Mouse (Mus musculus) lung, adult 2 months (tissue): ENCODE measurements around the gene Slamf9. TPM values are rescaled to one million over a fixed set of nuclear protein-coding genes. Genes with fewer than 3 reads are reported as not detected.

Source experiments
- DNase-seq: peaks from one replicate; pipeline ENCODE4 v3.0.0; 2022
- H3K4me1 ChIP-seq: fragments of 200-500 bp; 2 replicates; pipeline ENCODE4 v1.6.1; 2011; ENCODE audit warnings: low read length; ENCODE audit not compliant: control insufficient read depth, insufficient read depth
- H3K4me3 ChIP-seq: fragments of 200-500 bp; replicated peaks from 2 replicates; pipeline ENCODE3; 2011; ENCODE audit warnings: low read depth, mild to moderate bottlenecking, control low read depth, low read length; ENCODE audit errors: extremely low read depth
- CTCF ChIP-seq: fragments of 200-500 bp; IDR thresholded peaks from 2 replicates; pipeline ENCODE4 v1.5.1; 2011; ENCODE audit warnings: mild to moderate bottlenecking, low read length, control low read depth; ENCODE audit not compliant: insufficient read depth
- POLR2A ChIP-seq: fragments of 200-500 bp; IDR thresholded peaks from 2 replicates; pipeline ENCODE4 v1.6.1; 2011; ENCODE audit warnings: low read depth, mild to moderate bottlenecking, control low read depth, low read length, borderline replicate concordance; ENCODE audit errors: extremely low read depth
- WGBS: fragments of 180-500 bp; shearing (Covaris S2); methylation state at CpG from one replicate; pipeline ENCODE4 v1.1.7; 2018; 5-methylcytosine and 5-hydroxymethylcytosine counted together
- polyA plus RNA-seq: library from polyadenylated mRNA; depleted of rRNA; stranded (reverse); fragments of >200 nt; gene quantifications from 2 replicates; pipeline ENCODE4 v1.2.3, GENCODE M21; 2012

Slamf9 gene
- polyA plus RNA-seq, 1 experiment: 15.2 TPM

DNA sequence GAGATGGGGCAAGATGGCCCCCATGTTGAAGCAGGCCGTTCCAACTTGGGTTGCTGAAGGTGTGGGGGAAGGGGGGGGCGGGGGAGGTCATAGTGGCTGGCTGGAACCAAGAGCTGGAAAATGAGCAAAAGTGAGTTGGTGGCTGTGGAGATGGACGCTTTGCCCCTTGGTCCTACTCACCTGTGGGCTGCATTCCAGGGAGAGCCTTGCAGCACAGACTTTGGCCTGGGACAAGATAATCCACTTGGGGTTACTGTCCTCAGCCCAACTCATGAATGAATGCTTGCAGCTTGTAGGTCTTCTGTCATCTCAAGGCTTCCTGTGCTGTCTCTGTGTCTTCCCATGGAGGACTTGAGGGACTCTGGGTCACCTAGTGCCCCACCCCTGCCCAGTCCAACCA is 32.5 kb downstream of the Slamf9 start:
- Histone ChIP-seq H3K4me1 (peaks cover 47% of the 10 kb centered on the region), H3K4me3 (no peak overlapping the region)
- 80% methylated on average over 3 of the region's 3 CpGs for WGBS
- TF ChIP-seq POLR2A (no peak), CTCF (no peak)
- DNase-seq: no peak

DNA sequence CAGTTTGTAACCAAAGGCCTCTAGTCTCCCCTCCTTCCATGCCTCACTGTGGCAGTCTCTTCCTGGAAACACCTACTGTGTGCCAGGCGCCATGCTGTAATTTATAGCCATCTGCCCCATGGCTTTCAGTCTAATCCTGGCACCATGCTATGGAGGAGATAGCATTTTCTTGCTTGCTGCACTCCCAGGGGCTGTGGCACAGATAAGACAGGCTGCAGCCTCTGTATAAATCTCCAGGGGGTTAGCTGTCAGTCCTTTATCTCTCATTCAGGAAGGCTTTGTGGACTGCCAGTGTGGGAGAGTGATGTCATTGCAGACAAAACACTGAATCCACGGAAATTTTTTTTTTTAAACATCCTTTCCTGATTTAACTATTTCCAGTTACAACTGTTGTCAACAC is 33.0 kb downstream of the Slamf9 start:
- TF ChIP-seq POLR2A (no peak), CTCF (no peak)
- H3K4me1 ChIP-seq: peaks cover 46% of the 10 kb centered on the region
- 38% methylated on average over 2 of the region's 2 CpGs for WGBS
- no peak for DNase-seq
- H3K4me3 ChIP-seq: no peak overlapping the region

DNA sequence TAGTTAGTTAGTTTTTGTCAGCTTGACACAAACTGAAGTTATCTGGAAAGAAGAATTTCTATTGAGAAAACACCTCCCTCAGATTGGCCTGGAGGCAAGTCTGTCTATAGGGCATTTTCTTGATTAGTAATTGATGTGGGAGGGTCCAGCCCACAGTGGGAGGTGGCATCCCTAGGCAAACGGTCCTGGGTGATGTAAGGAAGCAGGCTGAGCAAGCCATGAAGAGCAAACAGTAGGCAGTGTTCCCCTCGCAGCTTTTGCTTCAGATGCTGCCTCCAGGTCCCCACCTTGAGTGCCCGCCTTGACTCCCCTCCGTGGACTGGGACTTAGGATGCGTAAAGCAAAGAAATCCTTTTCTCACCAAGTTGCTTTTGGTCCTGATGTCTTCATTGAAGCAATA is 34.1 kb downstream of the Slamf9 start:
- whole genome bisulfite sequencing: 69% methylated on average over 5 of the region's 5 CpGs
- TF ChIP-seq POLR2A (no peak), CTCF (no peak)
- Histone ChIP-seq H3K4me1 (peaks cover 50% of the 10 kb centered on the region), H3K4me3 (no peak overlapping the region)
- no peak for DNase-seq

DNA sequence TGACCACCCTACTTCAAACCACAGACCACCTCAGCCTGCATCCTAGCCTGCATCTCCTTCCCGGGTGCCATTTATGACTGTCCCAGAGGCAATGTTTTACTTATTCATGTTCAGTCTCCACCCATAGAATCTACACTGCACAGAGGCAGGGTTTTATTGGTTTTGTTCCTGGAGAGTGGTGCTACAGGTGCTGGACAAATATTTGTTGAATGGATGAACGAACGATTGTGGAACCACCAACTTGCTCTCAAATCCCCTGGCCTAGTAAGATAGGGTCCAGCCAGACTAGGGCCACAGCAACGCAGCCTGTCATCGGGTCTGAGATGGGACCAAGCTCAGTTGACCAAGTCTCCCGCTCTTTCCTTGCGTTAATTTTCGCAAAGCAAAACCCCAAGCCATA is 34.8 kb downstream of the Slamf9 start:
- 44% methylated on average over 8 of the region's 8 CpGs for WGBS
- TF ChIP-seq POLR2A: no peak
- TF ChIP-seq CTCF: no peak
- Histone ChIP-seq H3K4me3 (no peak overlapping the region), H3K4me1 (peaks cover 52% of the 10 kb centered on the region)
- DNase-seq: no peak

DNA sequence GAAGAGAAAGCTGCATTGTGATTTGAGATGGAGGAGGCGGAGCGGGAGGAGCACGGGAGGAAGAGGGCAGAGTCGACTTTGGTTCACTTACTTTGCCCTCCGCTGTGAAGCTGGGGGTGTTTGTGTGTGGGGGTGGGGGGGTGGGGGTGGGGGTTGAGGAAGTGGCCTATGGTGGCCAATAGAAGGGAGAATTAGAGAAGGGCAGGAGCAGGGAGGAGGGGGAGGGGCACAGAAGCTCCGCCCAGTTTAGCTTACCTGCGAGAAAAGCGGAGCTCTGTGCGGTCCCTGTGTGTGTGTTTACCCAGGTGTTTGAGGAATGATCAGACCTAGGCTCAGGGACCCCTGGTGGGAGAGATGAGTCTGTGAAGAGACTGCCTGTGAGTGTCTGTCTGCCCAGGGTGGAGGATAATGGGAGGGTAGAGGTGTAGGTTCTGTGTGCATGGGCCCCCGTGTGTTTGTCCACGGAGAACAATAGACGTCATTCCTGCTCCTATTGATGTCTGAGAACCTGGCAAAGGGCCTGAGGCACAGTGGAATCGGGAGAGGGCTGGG is 35.3 kb downstream of the Slamf9 start:
- WGBS: 33% methylated on average over 13 of the region's 13 CpGs
- Histone ChIP-seq H3K4me1 (peaks cover 54% of the 10 kb centered on the region), H3K4me3 (no peak overlapping the region)
- peak; percentile 26; the same call in 1 of the 2 replicates for TF ChIP-seq POLR2A
- TF ChIP-seq CTCF: no peak
- peak; percentile 66 for DNase-seq

DNA sequence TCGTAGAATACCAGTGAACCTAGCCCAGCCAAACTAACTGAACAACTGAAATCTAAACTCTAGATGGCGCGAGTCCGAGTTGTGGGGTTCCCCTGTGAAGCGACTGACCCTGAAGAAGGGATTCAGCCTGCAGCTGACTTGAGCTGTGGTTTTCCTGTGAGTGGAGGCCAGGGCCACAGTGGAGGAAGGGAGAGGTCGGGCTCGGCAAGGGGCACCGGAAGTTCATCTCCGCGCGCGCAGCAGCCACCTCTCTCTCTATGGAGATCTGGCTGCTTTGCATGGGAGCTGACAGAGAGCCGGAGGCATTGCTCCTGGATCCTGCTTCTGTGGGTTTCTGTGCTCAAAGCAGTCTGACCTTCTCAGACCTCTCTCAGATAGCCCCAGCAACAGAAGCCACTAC is 37.8 kb downstream of the Slamf9 start:
- Histone ChIP-seq H3K4me3 (no peak overlapping the region), H3K4me1 (peaks cover 45% of the 10 kb centered on the region)
- WGBS: 5% methylated on average over 13 of the region's 13 CpGs
- TF ChIP-seq POLR2A (peak; percentile 9; the same call in 1 of the 2 replicates), CTCF (peak; percentile 20; the same call in 1 of the 2 replicates)
- DNase-seq: peak; percentile 65

DNA sequence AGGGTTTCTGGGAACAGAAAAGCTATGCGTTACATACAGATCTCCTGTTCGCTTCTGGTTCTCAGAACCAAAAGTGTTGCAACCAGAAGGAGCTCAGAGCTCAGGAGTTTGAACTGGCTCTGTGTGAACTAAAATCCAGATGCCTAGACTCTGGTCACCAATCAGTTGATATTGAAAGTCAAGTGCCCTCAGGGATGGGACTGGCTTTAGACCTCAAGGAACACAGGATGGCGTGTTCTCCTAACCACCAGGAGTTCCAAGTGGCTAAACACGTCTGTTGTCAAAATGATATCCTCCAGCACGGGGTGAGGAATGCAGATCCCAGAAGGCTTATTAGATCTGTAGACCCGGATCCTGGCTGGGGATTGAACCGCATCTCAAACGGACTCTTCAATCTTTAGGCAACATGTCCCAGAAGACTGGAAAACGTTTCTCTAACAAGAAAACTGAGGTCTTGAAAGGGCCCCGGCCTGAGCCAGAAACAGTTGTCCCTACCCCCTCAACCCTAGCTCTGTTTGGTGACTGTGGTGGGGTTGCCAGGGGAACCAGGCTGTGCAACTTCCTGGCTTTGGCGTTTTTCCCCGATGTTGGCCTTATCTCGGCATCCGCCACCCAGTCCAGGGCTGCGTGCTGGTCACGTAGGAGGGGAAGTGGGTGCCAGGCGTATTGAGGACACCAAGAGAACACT is 38.5 kb downstream of the Slamf9 start:
- peaks cover 42% of the 10 kb centered on the region for H3K4me1 ChIP-seq
- WGBS: 13% methylated on average over 17 of the region's 17 CpGs
- peak; percentile 72 for DNase-seq

DNA sequence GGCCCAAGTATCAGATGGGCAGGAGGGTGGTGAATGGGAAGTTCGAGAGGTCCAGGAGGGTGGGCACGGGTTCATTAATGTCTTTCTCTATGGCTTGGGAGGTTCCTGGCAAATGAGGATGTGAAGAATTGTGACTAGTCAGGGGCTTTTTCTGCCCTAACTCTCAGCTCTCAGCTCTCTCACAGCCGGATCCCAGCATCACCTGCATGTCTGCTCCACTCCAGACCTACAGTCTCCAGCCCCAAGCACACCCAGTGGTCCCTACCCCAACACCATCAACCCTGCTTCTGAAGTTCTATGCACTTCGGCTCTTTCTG is 39.0 kb downstream of the Slamf9 start:
- Histone ChIP-seq H3K4me3 (no peak overlapping the region), H3K4me1 (peaks cover 42% of the 10 kb centered on the region)
- no peak for DNase-seq
- TF ChIP-seq POLR2A (no peak), CTCF (no peak)
- WGBS: 21% methylated on average over 4 of the region's 4 CpGs

More for the DNA sequence above, 38.5 kb downstream of the Slamf9 start:
- TF ChIP-seq CTCF: no peak
- TF ChIP-seq POLR2A: peak; percentile 35; the same call in 1 of the 2 replicates
- no peak overlapping the region for H3K4me3 ChIP-seq

DNA sequence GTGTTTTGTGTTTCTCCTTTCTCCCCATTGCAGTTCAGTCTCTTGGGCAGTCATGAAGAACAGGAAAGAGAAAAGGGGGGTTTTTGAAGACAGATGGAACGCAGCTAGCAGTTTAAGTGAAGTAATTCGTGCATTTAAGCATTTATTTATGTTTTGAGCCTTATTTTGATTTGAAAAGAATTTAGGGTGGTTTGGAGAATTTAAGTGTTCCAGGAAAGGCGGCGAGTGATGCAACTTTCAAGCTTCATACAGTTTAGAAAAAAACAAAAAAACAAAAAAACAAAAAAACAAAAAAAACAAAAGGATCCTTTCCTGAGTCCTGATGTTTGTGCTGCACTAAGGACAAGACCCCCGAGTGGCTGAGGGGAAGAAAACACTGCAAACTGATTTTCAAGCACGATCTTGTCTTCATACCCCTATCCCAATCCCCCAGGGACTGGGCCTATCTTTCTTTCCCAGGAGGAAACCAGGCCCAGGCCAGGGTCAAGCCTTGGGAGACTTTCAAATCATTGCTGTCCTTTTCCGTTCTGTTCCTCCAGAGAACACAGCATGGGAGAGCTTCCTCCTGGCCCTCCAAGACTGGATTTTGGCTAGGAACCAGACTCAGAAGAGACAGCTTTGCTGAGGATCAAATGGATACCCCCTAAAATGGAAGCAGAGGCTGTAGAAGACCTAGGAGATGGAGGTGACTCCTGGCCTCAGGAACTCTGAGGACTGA is 39.6 kb downstream of the Slamf9 start:
- TF ChIP-seq CTCF (no peak), POLR2A (no peak)
- DNase-seq: no peak
- WGBS: 51% methylated on average over 7 of the region's 7 CpGs
- no peak overlapping the region for H3K4me3 ChIP-seq
- peaks cover 38% of the 10 kb centered on the region for H3K4me1 ChIP-seq
